Mouse (Mus musculus): ENCODE results near the gene Foxn3.

Foxn3 gene

GRCm38 (mm10) chr12:99356660-99357059 lies 206.7 kb downstream of the Foxn3 start:
- DNase-seq (ENCODE audit: low read depth, low spot score): no peak

GRCm38 (mm10) chr12:99353692-99354091 lies 209.7 kb downstream of the Foxn3 start:
- no peak for DNase-seq (ENCODE audit: low read depth, low spot score)

- no peak for DNase-seq (ENCODE audit: low read depth, low spot score)
These were observed 210.8 kb downstream of the Foxn3 start for GRCm38 (mm10) chr12:99352583-99352982.

- DNase-seq (ENCODE audit: low read depth, low spot score): no peak
These were observed 211.2 kb downstream of the Foxn3 start for GRCm38 (mm10) chr12:99352136-99352535.

GRCm38 (mm10) chr12:99351731-99352130 lies 211.7 kb downstream of the Foxn3 start:
- DNase-seq (ENCODE audit: low read depth, low spot score): no peak

- no peak for DNase-seq (ENCODE audit: low read depth, low spot score)
These were observed 213.8 kb downstream of the Foxn3 start for GRCm38 (mm10) chr12:99349650-99349997.

- DNase-seq (ENCODE audit: low read depth, low spot score): no peak
These were observed 214.3 kb downstream of the Foxn3 start for GRCm38 (mm10) chr12:99348940-99349649.

GRCm38 (mm10) chr12:99347512-99347911 lies 215.9 kb downstream of the Foxn3 start:
- no peak for DNase-seq (ENCODE audit: low read depth, low spot score)

GRCm38 (mm10) chr12:99346982-99347381 lies 216.4 kb downstream of the Foxn3 start:
- DNase-seq (ENCODE audit: low read depth, low spot score): no peak

GRCm38 (mm10) chr12:99345323-99345722 lies 218.1 kb downstream of the Foxn3 start:
- no peak for DNase-seq (ENCODE audit: low read depth, low spot score)

GRCm38 (mm10) chr12:99343378-99343777 lies 220.0 kb downstream of the Foxn3 start:
- no peak for DNase-seq (ENCODE audit: low read depth, low spot score)

- DNase-seq (ENCODE audit: low read depth, low spot score): no peak
These were observed 221.2 kb downstream of the Foxn3 start for GRCm38 (mm10) chr12:99342160-99342559.

- no peak for DNase-seq (ENCODE audit: low read depth, low spot score)
These were observed 221.6 kb downstream of the Foxn3 start for GRCm38 (mm10) chr12:99341751-99342150.

GRCm38 (mm10) chr12:99340418-99341182 lies 222.8 kb downstream of the Foxn3 start:
- DNase-seq (ENCODE audit: low read depth, low spot score): no peak

GRCm38 (mm10) chr12:99339640-99340325 lies 223.6 kb downstream of the Foxn3 start:
- DNase-seq (ENCODE audit: low read depth, low spot score): no peak

- no peak for DNase-seq (ENCODE audit: low read depth, low spot score)
These were observed 224.6 kb downstream of the Foxn3 start for GRCm38 (mm10) chr12:99338754-99339153.

- DNase-seq (ENCODE audit: low read depth, low spot score): no peak
These were observed 226.3 kb downstream of the Foxn3 start for GRCm38 (mm10) chr12:99337171-99337435.

GRCm38 (mm10) chr12:99336349-99337170 lies 226.8 kb downstream of the Foxn3 start:
- peak; percentile 43 for DNase-seq (ENCODE audit: low read depth, low spot score)

- DNase-seq (ENCODE audit: low read depth, low spot score): no peak
These were observed 227.8 kb downstream of the Foxn3 start for GRCm38 (mm10) chr12:99335628-99336027.

- DNase-seq (ENCODE audit: low read depth, low spot score): no peak
These were observed 229.4 kb downstream of the Foxn3 start for GRCm38 (mm10) chr12:99334026-99334425.

GRCm38 (mm10) chr12:99333304-99333968 lies 229.9 kb downstream of the Foxn3 start:
- DNase-seq (ENCODE audit: low read depth, low spot score): no peak
